Mouse (Mus musculus) stomach, embryonic 15.5 days (tissue): Measurements from ENCODE around the gene Foxp1. TPM values are rescaled to one million over a fixed set of nuclear protein-coding genes. Genes with fewer than 3 reads are reported as not detected.

ENCODE experiments used
- ATAC-seq: fragments of 200-750 bp; cut with Nextera tagmentation; 2 replicates; pipeline ENCODE4 v1.8.0; 2017; ENCODE audit warnings: low read depth, moderate number of reproducible peaks, moderate TSS enrichment; ENCODE audit not compliant: insufficient read depth, low FRiP score
- H3K27ac ChIP-seq: fragments of 300-500 bp; sonication (generic); 2 replicates; pipeline ENCODE4 v1.5.1; 2015; ENCODE audit warnings: mild to moderate bottlenecking, inconsistent platforms
- H3K27me3 ChIP-seq: fragments of 300-500 bp; sonication (generic); replicated peaks from 2 replicates; pipeline ENCODE4 v1.6.1; 2015; ENCODE audit warnings: inconsistent platforms
- H3K36me3 ChIP-seq: fragments of 300-500 bp; sonication (generic); 2 replicates; pipeline ENCODE4 v1.6.1; 2015; ENCODE audit warnings: inconsistent platforms
- H3K4me1 ChIP-seq: fragments of 300-500 bp; sonication (generic); 2 replicates; pipeline ENCODE4 v1.6.1; 2015; ENCODE audit warnings: inconsistent platforms
- H3K4me2 ChIP-seq: fragments of 300-500 bp; sonication (generic); 2 replicates; pipeline ENCODE4 v1.6.1; 2015; ENCODE audit warnings: mild to moderate bottlenecking, inconsistent platforms
- H3K4me3 ChIP-seq: fragments of 300-500 bp; sonication (generic); replicated peaks from 2 replicates; pipeline ENCODE4 v1.5.1; 2015; ENCODE audit warnings: inconsistent platforms
- H3K9ac ChIP-seq: fragments of 300-500 bp; sonication (generic); 2 replicates; pipeline ENCODE4 v1.6.1; 2015; ENCODE audit warnings: inconsistent platforms
- H3K9me3 ChIP-seq: fragments of 300-500 bp; sonication (generic); 2 replicates; pipeline ENCODE4 v1.6.1; 2016; ENCODE audit warnings: inconsistent platforms
- WGBS: fragments of 180-500 bp; shearing (Covaris S2); methylation state at CpG from one replicate; pipeline ENCODE4 v1.1.7; 2015; 5-methylcytosine and 5-hydroxymethylcytosine counted together
- polyA plus RNA-seq: library from polyadenylated mRNA; unstranded; fragments of >200 nt; fragmentation: Nextera tagmentation; extraction: Ambion mirVana; gene quantifications from 2 replicates; pipeline ENCODE4 v1.2.1, GENCODE M21; 2015

The Foxp1 gene
- polyA plus RNA-seq, 1 experiment from 2014 or later: 105 TPM

DNA sequence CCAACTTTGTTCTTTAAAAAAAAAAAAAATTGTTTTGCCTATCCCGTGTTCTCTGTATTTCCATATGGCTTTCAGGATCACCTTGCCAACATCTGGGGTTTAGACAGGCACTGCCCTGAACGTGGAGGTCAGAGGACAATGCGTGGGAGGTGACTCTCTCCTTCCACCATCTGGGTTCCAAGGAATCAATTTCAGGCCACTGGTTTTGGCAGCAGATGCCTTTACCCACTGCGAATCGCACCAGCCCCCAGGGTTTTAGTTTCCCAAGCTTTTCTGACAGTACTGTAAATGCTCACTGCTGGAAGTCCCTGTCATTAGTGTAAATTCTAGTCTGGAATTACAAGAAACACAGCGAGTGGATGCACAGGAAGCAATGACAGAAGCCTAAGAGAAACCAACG, 41.0 kb downstream of the Foxp1 start:
- Histone ChIP-seq H3K4me3 (no peak overlapping the region), H3K36me3 (no peaks in the 10 kb centered on the region), H3K4me2 (no peak overlapping the region), H3K9me3 (no peaks in the 10 kb centered on the region), H3K4me1 (peaks cover 18% of the 10 kb centered on the region), H3K27me3 (no peaks in the 10 kb centered on the region), H3K9ac (no peak overlapping the region), H3K27ac (no peak overlapping the region)
- no peak for ATAC-seq
- WGBS: 60% methylated on average over 7 of the region's 7 CpGs

DNA sequence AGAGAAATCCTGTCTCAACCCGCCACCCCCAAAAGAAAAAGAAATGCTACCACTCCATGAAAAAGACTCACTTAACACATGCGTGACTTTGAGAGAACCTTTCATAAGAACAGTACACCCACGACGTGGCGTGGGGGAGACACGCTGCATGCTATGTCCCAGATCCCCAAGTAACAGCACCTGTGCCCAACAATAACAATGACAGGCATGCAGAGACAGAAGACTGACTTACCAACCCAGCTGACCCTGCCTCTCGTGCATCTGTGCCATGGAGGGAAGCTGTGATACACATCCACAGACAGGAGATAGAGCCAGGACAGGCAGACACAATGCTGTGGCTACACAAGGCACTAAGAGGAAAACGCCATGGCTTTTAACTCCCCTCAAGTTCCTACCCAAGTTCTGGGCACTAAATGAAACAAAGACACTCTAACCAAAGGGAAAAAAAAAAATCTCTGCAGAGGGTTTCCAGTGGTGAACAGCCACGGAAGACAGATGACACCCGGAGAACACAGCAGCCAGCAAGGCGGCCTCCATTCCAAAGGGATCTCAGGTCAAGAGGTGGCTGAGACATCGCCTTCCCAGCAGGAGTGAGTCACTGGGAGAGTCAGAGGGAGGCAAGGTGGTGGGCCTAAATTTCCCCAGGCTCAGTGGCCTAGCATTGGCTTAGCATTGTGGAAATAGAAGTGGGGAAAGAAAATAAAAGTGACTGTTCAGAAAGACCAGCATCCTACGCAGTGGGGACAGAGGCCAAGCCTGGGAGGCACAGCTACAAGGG, 43.5 kb downstream of the Foxp1 start:
- H3K27me3 ChIP-seq: no peaks in the 10 kb centered on the region

DNA sequence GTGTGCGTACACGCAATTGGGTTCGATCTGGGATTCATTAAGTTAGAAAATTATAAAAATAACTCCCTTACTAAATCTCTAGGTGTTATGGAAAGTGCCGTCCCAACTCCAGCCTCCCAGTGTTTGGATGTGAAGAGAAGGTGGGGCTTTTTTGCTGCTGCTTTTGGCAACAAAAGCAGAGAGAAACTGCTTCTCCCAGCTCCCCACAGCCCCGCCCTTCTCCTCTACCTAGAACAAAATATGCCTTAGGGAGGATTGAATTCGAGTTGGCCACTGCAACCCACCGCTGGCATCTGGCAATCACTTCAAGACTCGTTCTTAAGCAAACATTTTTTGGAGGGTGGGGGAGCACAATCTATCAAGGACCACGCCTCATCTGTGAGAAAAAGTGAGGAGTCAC, 47.5 kb downstream of the Foxp1 start:
- 72% methylated on average over 9 of the region's 9 CpGs for WGBS
- ATAC-seq: no peak
- Histone ChIP-seq H3K4me2 (no peak overlapping the region), H3K4me3 (no peak overlapping the region), H3K27me3 (no peaks in the 10 kb centered on the region), H3K36me3 (no peaks in the 10 kb centered on the region), H3K9me3 (no peaks in the 10 kb centered on the region), H3K4me1 (peaks cover 6% of the 10 kb centered on the region; the same call in 1 of the 2 replicates), H3K27ac (no peak overlapping the region), H3K9ac (no peak overlapping the region)

More for the DNA sequence above, 43.5 kb downstream of the Foxp1 start:
- ATAC-seq: no peak
- no peak overlapping the region for H3K4me2 ChIP-seq
- H3K4me3 ChIP-seq: no peak overlapping the region
- no peaks in the 10 kb centered on the region for H3K9me3 ChIP-seq
- H3K27ac ChIP-seq: no peak overlapping the region
- H3K9ac ChIP-seq: no peak overlapping the region
- 82% methylated on average over 13 of the region's 13 CpGs for WGBS
- no peaks in the 10 kb centered on the region for H3K36me3 ChIP-seq
- H3K4me1 ChIP-seq: peaks cover 3% of the 10 kb centered on the region; the same call in 1 of the 2 replicates

DNA sequence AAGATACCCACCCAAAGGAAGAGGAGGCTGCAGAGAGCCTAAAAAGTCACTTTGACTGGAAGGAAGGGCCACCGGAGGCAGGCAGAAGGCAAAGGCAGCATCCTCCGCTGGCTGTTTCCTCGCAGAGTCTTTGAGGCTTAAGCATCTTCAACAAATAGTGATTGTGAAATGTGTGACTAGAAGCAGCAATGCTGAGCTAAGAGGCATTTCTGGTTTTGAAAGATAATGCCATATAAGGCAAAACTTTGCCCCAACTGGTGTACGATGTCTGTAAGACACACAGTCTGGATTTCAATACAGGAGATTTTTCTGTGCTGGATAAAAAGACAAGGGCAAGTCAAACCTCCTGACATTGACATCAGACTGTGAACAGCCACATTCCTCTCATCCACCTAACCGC, 51.6 kb downstream of the Foxp1 start:
- no peak overlapping the region for H3K9ac ChIP-seq
- no peaks in the 10 kb centered on the region for H3K9me3 ChIP-seq
- peaks cover 13% of the 10 kb centered on the region for H3K4me1 ChIP-seq
- H3K4me3 ChIP-seq: no peak overlapping the region
- H3K27me3 ChIP-seq: no peaks in the 10 kb centered on the region
- ATAC-seq: no peak
- no peak overlapping the region for H3K4me2 ChIP-seq
- WGBS: 59% methylated on average over 5 of the region's 5 CpGs
- peak overlapping the region; percentile 18; the same call in 1 of the 2 replicates for H3K27ac ChIP-seq
- H3K36me3 ChIP-seq: no peaks in the 10 kb centered on the region

DNA sequence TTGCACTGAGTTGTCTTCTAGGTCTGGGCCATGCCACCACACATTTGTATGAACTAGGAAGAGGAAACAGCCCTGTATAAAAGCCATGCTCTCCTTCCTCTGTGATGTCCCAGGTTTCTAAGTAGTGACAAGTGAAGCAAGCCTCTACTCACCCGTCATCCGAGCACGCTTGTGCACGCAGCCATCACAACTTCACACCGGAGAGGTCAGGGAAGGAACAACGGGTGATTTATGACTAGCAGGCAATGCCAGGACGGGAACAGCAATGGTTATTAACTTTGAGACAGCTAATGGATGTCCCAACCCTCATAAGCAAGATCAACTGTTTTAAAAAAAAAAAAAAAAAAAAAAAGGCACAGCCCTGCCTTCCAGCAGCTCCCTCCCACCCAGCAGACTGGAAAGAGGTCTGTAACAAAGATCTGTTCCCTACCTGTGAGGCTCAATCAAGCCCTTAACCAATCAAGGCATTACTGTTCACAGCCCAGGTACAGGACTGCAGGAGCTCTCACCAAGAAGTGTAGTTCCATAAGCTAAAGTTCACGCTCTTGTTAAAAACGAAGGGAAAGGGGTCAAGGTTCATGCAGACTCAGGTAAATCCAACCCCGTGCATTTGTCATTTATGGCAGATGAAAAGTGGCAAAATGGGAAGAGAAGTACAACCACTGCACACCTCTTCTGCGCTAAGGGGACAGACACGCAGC, 53.2 kb downstream of the Foxp1 start:
- no peak overlapping the region for H3K4me2 ChIP-seq
- no peaks in the 10 kb centered on the region for H3K36me3 ChIP-seq
- ATAC-seq: no peak
- WGBS: 51% methylated on average over 12 of the region's 12 CpGs
- peak overlapping the region; percentile 38 for H3K27ac ChIP-seq
- no peaks in the 10 kb centered on the region for H3K27me3 ChIP-seq
- H3K9ac ChIP-seq: no peak overlapping the region
- H3K9me3 ChIP-seq: no peaks in the 10 kb centered on the region
- H3K4me3 ChIP-seq: no peak overlapping the region
- peaks cover 13% of the 10 kb centered on the region for H3K4me1 ChIP-seq

DNA sequence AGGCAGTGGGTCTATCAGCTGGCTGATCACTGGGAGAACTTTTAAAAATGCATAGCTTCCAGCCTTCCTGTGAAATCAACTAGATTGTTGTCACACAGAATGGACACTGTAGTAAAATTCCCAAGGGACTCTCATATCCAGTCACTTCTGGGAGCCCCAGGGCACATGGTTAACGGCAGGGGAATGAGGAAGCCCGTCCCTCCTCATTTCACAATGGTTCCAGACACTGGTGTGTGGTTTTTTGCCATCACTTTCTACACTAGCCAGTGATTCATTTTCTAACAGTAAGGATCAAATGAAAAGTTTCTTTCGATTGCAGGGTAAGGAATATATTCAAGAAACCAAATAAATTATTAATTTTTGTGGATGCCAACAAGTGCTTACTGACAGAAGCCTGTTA, 54.7 kb downstream of the Foxp1 start:
- whole genome bisulfite sequencing: 56% methylated on average over 3 of the region's 3 CpGs
- Histone ChIP-seq H3K4me2 (no peak overlapping the region), H3K9ac (no peak overlapping the region), H3K9me3 (no peaks in the 10 kb centered on the region), H3K27me3 (no peaks in the 10 kb centered on the region), H3K4me1 (peaks cover 13% of the 10 kb centered on the region), H3K27ac (no peak overlapping the region), H3K4me3 (no peak overlapping the region), H3K36me3 (no peaks in the 10 kb centered on the region)
- ATAC-seq: no peak

DNA sequence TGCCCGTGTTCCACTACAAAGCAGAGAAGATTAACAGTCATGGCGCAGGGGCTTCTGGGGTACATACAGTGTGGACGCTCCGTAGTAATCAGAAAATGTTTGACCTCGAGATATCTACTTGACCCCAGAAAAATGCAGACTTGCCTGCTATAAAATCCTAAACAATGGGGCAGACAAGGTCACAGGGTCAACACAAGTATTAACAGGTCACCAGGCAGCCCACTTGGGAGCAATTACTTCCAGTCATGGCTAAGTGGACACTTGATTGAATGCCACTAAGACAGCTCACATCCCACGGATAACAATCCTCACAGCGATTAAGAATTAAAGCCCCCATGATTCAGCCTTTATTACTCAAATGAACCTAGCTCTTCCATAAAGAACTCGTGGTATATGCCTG, 55.4 kb downstream of the Foxp1 start:
- Histone ChIP-seq H3K27me3 (no peaks in the 10 kb centered on the region), H3K36me3 (no peaks in the 10 kb centered on the region), H3K4me2 (no peak overlapping the region), H3K9ac (no peak overlapping the region), H3K4me1 (peaks cover 13% of the 10 kb centered on the region), H3K4me3 (no peak overlapping the region), H3K27ac (no peak overlapping the region), H3K9me3 (no peaks in the 10 kb centered on the region)
- no peak for ATAC-seq
- WGBS: 39% methylated on average over 8 of the region's 8 CpGs

DNA sequence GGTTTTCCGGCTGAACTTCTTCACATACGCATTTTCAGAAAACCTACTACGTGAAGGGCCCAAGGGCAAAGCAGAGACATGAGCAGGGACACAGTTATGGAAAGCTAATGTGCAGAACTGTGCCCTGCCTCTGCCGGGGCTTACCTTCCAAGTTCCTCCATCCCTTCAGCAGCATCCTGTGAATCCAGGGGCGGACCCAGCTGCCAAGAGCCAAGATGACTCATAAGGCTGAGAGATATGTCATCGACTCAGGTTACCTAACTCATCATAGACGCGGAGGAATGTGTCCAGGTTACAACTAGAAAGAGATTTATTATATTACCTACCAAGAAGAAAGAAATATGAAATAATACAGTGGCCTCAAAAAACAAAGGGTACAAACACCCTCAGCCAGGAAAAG, 56.2 kb downstream of the Foxp1 start:
- 59% methylated on average over 8 of the region's 8 CpGs for WGBS
- peaks cover 13% of the 10 kb centered on the region; the same call in 1 of the 2 replicates for H3K4me1 ChIP-seq
- H3K9ac ChIP-seq: no peak overlapping the region
- H3K4me3 ChIP-seq: no peak overlapping the region
- H3K27ac ChIP-seq: no peak overlapping the region
- H3K4me2 ChIP-seq: no peak overlapping the region
- no peak for ATAC-seq
- no peaks in the 10 kb centered on the region for H3K27me3 ChIP-seq
- no peaks in the 10 kb centered on the region for H3K9me3 ChIP-seq
- H3K36me3 ChIP-seq: no peaks in the 10 kb centered on the region

DNA sequence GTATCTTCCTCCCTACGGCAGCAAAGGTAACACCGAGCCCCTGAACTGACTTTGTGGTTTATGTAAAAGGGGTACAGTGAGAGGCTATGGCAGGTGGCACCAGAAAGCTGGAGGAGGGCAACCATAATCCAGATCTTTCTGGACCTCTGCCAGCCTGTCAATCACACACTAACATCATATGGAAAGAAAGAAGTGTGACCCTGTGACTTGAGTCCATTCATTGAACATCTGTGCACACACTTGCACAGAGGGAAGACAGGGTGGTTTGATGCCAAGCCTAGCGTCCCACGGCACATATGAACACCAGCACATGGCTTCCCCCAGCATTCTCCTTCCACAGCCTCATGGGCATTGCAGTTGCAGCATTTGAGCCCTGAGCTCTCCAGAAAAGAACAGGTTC, 58.1 kb downstream of the Foxp1 start:
- Histone ChIP-seq H3K36me3 (no peaks in the 10 kb centered on the region), H3K27me3 (no peaks in the 10 kb centered on the region), H3K4me2 (no peak overlapping the region), H3K9ac (no peak overlapping the region), H3K27ac (no peak overlapping the region), H3K4me1 (peaks cover under 1% of the 10 kb centered on the region; the same call in 1 of the 2 replicates), H3K4me3 (no peak overlapping the region), H3K9me3 (no peaks in the 10 kb centered on the region)
- no peak for ATAC-seq
- WGBS: 91% methylated on average over 4 of the region's 4 CpGs

DNA sequence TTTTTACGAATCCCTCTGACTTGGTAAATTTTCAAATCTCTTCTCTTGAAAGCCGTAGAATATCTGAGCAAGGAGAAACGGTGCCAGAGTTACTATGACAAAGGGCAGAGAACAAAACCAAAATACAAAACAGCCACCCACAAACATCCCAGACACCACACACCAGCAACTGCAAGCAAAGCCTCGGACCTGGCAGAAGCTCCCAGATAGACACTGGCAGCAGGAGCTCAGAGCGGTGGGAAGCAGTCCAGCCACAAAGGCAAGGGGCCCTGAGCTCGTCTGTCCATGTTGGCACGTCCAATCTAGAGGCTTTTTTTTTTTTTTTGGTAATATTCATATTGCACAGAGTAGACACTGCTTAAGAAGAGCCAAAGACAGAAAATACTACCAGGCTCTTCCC, 58.6 kb downstream of the Foxp1 start:
- 87% methylated on average over 7 of the region's 7 CpGs for WGBS
- Histone ChIP-seq H3K27me3 (no peaks in the 10 kb centered on the region), H3K4me2 (no peak overlapping the region), H3K4me1 (no peaks in the 10 kb centered on the region; the same call in 1 of the 2 replicates), H3K36me3 (no peaks in the 10 kb centered on the region), H3K9ac (no peak overlapping the region), H3K4me3 (no peak overlapping the region), H3K27ac (no peak overlapping the region), H3K9me3 (no peaks in the 10 kb centered on the region)
- ATAC-seq: no peak

DNA sequence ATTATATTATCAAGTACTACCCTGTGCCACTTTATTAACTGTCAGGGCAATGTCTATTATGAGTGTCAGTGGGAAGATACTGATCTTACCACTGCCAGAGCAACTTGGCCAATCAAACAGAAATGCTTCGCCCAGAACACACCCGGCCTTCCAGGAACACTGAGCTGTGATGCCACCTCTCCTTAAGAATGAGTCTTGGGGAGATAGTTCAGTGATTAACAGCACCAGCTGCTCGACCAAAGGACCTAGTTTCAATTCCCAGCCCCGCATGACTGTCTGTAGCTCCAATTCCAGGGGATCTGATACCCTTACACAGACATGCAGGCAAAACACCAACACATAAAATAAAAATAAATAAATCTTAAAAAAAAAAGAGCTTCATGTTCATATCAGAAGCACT, 63.7 kb downstream of the Foxp1 start:
- Histone ChIP-seq H3K4me2 (no peak overlapping the region), H3K27me3 (no peaks in the 10 kb centered on the region), H3K36me3 (no peaks in the 10 kb centered on the region), H3K27ac (no peak overlapping the region), H3K9ac (no peak overlapping the region), H3K4me3 (no peak overlapping the region), H3K4me1 (no peaks in the 10 kb centered on the region), H3K9me3 (no peaks in the 10 kb centered on the region)
- ATAC-seq: no peak
- WGBS: 86% methylated on average over 4 of the region's 4 CpGs

DNA sequence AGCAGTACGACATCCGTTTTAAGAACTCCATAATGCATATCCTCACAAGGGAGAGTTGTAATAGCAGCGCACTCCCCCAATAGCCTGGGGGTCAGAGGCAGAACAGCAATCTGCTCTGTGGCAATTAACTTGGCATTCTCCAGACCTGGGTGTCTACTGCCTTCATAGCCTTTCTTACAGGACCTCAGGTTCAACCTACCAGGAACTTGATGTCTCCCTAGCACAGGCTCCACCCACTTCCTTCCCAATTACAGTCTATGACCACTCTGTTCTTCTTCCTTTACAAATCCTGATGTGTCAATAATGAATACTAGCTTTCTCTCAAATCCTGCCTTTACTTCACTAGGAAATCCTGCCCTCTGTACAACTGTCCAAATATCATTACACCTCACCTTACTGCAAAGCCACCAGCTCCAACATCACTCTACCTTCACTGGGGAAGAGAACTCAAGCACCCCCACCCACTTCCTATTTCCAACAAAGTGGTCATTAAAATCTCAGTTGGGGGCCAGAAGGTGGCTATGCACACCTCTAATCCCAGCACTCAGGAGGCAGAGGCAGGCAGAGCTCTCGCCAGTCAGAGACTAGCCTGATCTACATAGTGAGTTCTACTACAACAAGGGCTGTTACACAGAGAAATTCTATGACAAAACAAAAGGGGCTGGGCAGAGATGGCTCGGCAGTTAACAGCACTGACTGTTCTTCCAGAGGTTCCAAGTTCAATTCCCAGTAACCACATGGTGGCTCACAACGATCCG, 68.6 kb downstream of the Foxp1 start:
- 89% methylated on average over 7 of the region's 7 CpGs for WGBS
- no peak overlapping the region for H3K9ac ChIP-seq
- no peaks in the 10 kb centered on the region for H3K9me3 ChIP-seq
- no peaks in the 10 kb centered on the region for H3K36me3 ChIP-seq
- no peak overlapping the region for H3K27ac ChIP-seq
- H3K4me1 ChIP-seq: peaks cover 19% of the 10 kb centered on the region
- no peak overlapping the region for H3K4me2 ChIP-seq
- no peak overlapping the region for H3K4me3 ChIP-seq
- no peaks in the 10 kb centered on the region for H3K27me3 ChIP-seq
- no peak for ATAC-seq
